Mouse (Mus musculus) macrophage (primary cell): ENCODE measurements around the gene Vstm2b. TPM values are rescaled to one million over a fixed set of nuclear protein-coding genes. Genes with fewer than 3 reads are reported as not detected.

Experiments used
- H3K27ac ChIP-seq: fragments of 350-480 bp; formaldehyde crosslinking; 2 replicates; pipeline ENCODE4 v1.9.0; 2021
- H3K36me3 ChIP-seq: fragments of 350-480 bp; formaldehyde crosslinking; 2 replicates; pipeline ENCODE4 v1.9.0; 2021; ENCODE audit errors: inconsistent target
- H3K4me3 ChIP-seq: fragments of 350-480 bp; formaldehyde crosslinking; 2 replicates; pipeline ENCODE4 v1.9.0; 2021; ENCODE audit errors: inconsistent target
- H3K79me2 ChIP-seq: fragments of 350-480 bp; formaldehyde crosslinking; 2 replicates; pipeline ENCODE4 v1.9.0; 2021; ENCODE audit errors: inconsistent target
- WGBS: methylation state at CpG from one replicate; pipeline ENCODE4 v1.1.7; 2026; ENCODE audit warnings: inconsistent platforms; ENCODE audit not compliant: missing documents; 5-methylcytosine and 5-hydroxymethylcytosine counted together
- polyA plus RNA-seq: library from polyadenylated mRNA; stranded (reverse); fragments of 250-400 nt; gene quantifications from 3 replicates; pipeline ENCODE4 v1.2.4, GENCODE M21; 2018; ENCODE audit warnings: inconsistent platforms

Vstm2b gene
- polyA plus RNA-seq, 1 experiment from 2014 or later = not detected

DNA sequence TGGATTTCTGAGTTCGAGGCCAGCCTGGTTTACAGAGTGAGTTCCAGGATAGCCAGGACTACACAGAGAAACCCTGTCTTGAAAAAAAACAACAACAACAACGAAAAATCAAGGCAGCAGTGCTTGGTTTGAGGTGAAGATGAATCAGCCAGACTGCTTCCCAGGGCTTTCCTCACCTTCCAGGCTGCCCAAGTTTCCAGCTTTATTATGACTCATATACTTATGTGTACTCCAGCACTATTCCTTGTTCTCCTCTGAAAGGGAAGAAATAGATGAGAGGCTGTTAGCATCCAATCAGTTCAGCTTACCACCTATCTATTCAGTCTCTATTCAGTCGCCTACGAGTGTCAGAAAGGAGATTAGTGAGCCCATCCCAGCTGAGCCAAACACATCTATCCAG, 24.7 kb downstream of the Vstm2b start:
- WGBS = 72% methylated on average over 3 of the region's 4 CpGs
- Histone ChIP-seq H3K36me3 (no peaks in the 10 kb centered on the region), H3K27ac (no peak overlapping the region), H3K79me2 (no peaks in the 10 kb centered on the region), H3K4me3 (no peak overlapping the region)

DNA sequence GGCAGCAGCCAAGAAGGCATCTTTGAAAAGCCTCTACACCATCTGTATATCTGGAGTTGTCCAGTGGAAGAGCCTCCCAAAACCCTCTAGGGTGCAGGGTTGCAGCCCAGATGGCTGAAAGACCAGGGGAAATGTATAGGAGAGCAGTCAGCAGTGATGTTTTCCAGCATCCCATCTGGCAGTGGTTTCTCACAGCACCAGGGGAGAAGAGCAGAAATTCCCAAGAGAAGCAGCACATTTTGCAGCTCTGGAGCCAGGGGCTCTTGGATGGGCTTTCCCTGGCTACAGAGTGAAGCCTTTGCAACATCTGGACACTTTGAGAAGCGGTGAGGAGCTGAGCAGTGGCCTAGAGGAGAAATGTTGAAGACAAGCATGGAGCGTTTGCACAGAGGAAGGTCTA, 30.3 kb downstream of the Vstm2b start:
- H3K27ac ChIP-seq = no peak overlapping the region
- no peak overlapping the region for H3K4me3 ChIP-seq
- no peaks in the 10 kb centered on the region for H3K79me2 ChIP-seq
- H3K36me3 ChIP-seq = no peaks in the 10 kb centered on the region
- WGBS = 87% methylated on average over 2 of the region's 2 CpGs

DNA sequence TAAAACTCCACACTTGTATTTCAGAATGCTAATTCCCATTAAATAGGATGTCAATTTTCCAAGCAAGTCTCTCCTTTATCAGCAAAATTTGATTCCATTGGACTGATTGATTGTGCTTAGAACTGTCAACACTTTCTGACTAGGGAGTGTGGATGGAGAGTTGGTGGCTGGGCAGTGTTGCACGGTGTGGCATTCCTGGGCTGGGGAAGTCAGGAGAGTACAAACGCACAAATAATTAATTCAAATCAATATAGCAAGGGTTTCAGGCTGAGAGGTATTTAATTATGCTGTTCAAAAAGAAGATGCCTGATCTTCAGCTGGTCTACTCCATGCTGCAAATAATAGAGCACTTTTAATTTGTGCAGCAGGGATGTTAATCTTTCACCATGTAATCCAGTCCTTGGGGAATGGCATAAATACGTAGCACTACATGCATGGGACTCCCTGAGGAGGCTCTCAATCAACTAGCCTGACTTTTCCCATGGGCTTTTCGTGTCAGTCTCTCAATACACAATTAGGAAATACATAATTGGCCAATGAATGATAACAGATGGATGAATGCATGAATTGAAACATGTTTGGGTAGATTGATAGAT, 38.6 kb downstream of the Vstm2b start:
- H3K36me3 ChIP-seq = no peaks in the 10 kb centered on the region
- no peaks in the 10 kb centered on the region for H3K79me2 ChIP-seq
- no peak overlapping the region for H3K27ac ChIP-seq
- WGBS = 72% methylated on average over 3 of the region's 4 CpGs
- no peak overlapping the region for H3K4me3 ChIP-seq

DNA sequence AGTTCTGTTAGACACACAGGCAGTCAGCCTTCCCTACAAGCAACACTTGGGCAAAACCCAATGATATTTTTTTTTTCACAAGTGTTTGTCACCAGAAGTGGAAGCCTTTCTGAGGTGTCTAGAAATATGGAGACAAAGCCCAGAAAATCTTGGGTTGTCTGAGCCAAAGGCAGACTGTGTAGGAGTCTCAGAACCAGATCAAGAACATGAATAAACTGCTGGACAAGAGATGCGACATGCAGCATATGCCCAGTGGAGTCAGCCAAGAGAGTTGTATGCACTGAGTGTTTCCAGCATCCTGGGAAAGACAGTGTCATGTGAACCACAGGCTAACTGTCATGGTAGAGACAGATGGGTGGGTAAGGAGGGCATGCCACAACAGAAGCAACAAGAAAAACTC, 41.2 kb downstream of the Vstm2b start:
- Histone ChIP-seq H3K79me2 (no peaks in the 10 kb centered on the region), H3K36me3 (no peaks in the 10 kb centered on the region), H3K27ac (no peak overlapping the region), H3K4me3 (no peak overlapping the region)
- 100% methylated on average over 1 of the region's 1 CpGs for WGBS

DNA sequence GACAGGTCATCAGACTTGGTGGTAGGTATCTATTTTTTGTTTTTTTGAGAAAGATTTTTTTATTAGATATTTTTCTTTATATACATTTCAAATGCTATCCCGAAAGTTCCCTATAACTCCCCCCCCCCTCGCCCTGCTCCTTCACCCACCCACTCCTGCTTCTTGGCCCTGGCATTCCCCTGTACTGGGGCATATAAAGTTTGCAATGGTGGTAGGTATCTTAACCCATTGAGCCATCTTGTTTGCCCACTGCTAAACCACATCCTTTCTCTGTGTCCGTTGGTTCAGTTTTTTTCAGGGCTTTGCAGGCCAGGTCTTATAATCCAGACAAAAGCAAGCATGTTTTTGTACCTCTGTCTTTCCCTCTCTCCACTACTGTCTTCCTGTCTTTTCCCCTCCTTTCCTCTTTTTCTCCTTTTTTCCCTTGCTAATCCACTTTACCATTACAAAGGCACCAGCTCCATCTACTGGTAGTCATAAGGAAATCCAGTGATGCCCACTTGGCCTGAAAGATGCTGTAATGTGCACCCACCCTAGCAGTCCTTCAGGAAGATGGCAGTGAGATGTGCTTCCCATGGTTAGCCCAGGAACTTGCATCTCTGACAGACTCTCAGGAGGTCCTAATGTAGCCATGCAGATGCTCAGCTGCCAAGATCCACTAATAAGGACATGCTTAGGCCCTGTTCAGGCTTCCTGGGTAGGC, 44.3 kb downstream of the Vstm2b start:
- Histone ChIP-seq H3K4me3 (no peak overlapping the region), H3K79me2 (no peaks in the 10 kb centered on the region), H3K27ac (no peak overlapping the region), H3K36me3 (no peaks in the 10 kb centered on the region)
- 52% methylated on average over 3 of the region's 3 CpGs for WGBS

Other genes starting within 250 kb of the Vstm2b start
- not detected in 3 replicates for gene 4930433I11Rik, start 89.2 kb downstream of the Vstm2b start, polyA plus RNA-seq
- gene Gm4884, start 134.4 kb downstream of the Vstm2b start, polyA plus RNA-seq = not detected in 3 replicates